Mouse (Mus musculus) mouse embryonic stem cell (cell line): Measurements from ENCODE around the gene Ang.

Source experiments
- in situ Hi-C, 2 experiments: fragments of 300-500 bp; cut with MboI; formaldehyde crosslinking; loops; 1 replicate in 1 of 2; 3 replicates in 1 of 2; pipeline ENCODE4 v1.14.3; 2019 to 2020; ENCODE audit warnings: low sequenced_read_pairs in 2 of 2, low pct_unique_long_range_greater_than_20kb in 1 of 2, mixed read lengths in 1 of 2; ENCODE audit not compliant: unreplicated experiment in 1 of 2

Ang gene

DNA sequence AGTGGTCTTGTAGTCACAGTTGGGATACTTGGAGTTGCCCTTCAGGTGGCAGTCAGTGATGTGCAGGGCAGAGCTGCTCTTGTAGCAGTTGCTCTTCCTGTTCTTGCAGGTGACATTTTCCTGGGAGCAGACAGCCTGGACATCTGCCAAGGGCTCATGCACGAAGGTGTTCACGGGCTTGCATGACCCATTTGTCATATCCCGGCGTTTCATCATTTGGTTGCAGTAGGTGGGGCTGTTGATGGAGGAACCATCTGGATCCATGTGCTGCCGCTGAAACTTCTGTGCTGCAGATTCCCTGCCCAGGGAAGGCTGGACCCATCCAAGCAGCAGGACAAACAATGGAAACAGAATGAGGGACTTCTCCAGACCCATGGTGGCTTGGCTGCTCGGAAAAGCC lies 54.6 kb downstream of the Ang start:
- in situ Hi-C loops: no loop called here

DNA sequence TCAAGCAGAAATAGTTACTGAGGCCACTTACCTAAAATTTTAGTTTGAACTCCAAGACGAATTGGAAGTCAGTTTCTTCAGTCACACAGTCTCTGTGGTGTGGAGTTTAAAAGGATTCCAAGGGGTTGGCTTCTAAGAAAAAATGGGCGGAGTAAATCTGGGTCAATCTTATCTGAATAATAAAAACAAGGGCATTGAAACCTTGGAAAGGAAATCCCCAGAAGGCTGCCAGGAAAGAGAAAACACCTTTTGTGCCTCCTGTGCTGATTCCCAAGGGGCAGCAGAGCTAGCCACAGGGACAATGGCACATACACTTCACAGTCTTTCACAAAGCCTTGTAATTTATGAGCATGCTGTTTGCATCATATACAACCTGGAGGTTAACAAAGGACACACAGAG lies 55.7 kb downstream of the Ang start, which contains the start of gene Rnase1:
TSS of gene Rnase1 (minus strand) at position 101 of the 400 bp plus-strand sequence.
- in situ Hi-C loops: no loop called here

DNA sequence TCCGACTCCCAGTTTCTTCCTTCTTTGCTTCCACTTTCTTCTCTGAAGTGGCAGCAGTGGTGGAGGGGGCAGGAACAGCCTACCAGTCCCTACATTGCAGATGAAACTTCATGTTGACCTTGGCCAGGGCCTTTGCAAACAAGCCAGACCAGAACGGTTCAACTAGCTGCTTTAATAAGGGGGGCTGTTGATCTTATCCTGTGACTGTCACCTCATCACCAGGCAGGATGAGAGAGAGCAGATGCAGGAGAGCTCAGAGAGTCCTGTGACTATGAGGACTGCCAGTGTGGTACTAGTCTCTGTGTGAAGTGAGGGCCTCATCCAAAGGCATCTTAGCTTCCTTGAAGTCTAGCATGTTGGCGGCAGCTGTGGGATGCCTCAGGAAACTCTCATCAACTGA lies 57.1 kb downstream of the Ang start:
- in situ Hi-C loops: no loop called here

DNA sequence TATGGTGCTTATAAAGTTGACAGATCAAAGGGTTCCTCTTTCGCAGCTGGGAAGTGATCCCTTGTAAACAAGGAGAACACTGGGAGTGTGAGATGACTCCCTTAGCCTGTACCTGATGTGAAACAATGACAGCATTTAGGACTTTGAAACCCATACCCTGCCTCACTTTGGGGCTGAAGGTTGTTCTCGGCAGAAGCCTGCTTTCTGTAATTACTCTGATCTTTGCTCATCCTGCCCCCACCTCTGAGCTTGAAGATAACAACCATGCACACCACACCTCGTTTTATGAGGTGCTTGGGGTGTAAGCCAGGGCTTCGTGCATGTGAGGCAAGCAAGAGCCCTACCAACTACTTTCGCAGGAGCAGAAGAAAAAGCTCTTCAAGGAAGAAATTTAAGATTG lies 58.2 kb downstream of the Ang start:
- in situ Hi-C loops: no loop called here

DNA sequence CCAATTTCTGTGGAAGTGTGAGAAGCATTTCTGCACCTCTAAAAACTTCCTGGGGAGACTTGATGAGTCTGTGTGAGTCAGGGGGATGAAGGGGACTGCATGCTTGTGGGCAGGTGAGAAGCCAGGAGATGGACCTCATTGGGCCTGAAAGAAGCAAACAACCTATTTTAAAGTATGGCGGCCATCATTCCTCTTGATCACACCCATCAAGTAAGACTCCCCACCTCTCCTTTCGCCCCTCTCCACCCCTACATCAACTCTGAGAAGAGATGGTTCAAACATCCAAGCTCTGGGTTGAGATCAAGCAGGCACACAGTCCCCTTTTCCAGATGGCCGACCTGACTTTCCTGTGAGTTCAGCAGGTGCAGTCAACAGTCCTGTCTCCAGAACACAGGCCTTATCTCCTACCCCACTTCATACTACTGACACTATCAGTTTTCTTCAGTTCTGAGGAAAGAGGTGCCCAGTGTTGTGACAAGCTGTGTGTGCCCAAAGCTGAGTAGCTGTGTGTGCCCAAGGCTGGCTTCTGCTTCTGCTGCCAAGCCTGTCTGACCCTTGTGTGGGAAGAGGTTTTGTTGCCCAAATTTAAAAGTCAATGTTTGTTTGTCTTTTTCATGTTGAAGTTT lies 59.4 kb downstream of the Ang start:
- in situ Hi-C loops: no loop called here
